In genomic region chr6:114929346-114929745, GRCm38 (mm10) we compare ENCODE assay signal across 8 mouse cellular contexts. TPM values are rescaled to one million over a fixed set of nuclear protein-coding genes. Genes with fewer than 3 reads are reported as not detected.
DNase-seq lines count a peak whose midpoint lies in the region; ATAC-seq and TF ChIP-seq lines count a peak whose summit lies in the region.

No protein-coding gene starts in this region.

- H3K9ac ChIP-seq in forebrain, postnatal 0 days: no peak overlapping the region
- no peak overlapping the region for H3K9ac ChIP-seq in forebrain, embryonic 12.5 days
- H3K9ac ChIP-seq in ES-Bruce4 (ENCODE audit: low read depth, poor library complexity, severe bottlenecking): no peak overlapping the region
- no peak overlapping the region; the same call in 1 of the 2 replicates for H3K9ac ChIP-seq in intestine, embryonic 15.5 days

- H3K36me3 ChIP-seq in forebrain, postnatal 0 days (ENCODE audit: insufficient read depth): no peaks in the 10 kb centered on the region
- H3K36me3 ChIP-seq in forebrain, embryonic 12.5 days (replicated peaks): no peaks in the 10 kb centered on the region
- no peaks in the 10 kb centered on the region for H3K36me3 ChIP-seq in ES-Bruce4 (ENCODE audit: control insufficient read depth, insufficient read depth, low read length, poor library complexity, severe bottlenecking)
- H3K36me3 ChIP-seq in intestine, embryonic 15.5 days: no peaks in the 10 kb centered on the region

- ATAC-seq in forebrain, postnatal 0 days: no peak
- no peak for ATAC-seq in forebrain, embryonic 12.5 days (ENCODE audit: low FRiP score)
- 0 out of 2 replicates have a peak, but pooled peaks have one; percentile 4 for ATAC-seq in intestine, embryonic 15.5 days
- ATAC-seq in megakaryocyte progenitor cell, adult 5-6 weeks (replicated peaks; ENCODE audit: poor library complexity): peak; percentile 47

- peak; percentile 70 for TF ChIP-seq CTCF in forebrain, postnatal 0 days (IDR thresholded peaks at IDR 0.05; ENCODE audit: low read depth)
- peak; percentile 35 for TF ChIP-seq CTCF in ES-Bruce4 (IDR thresholded peaks at IDR 0.05; ENCODE audit: low read depth, low read length)

- H3K4me1 ChIP-seq in forebrain, postnatal 0 days (ENCODE audit: insufficient read depth): peaks cover 22% of the 10 kb centered on the region
- H3K4me1 ChIP-seq in forebrain, embryonic 12.5 days: peaks cover 23% of the 10 kb centered on the region
- no peaks in the 10 kb centered on the region for H3K4me1 ChIP-seq in ES-Bruce4 (ENCODE audit: control insufficient read depth, insufficient read depth, low read length)
- peaks cover 27% of the 10 kb centered on the region for H3K4me1 ChIP-seq in intestine, embryonic 15.5 days (replicated peaks)

- no peaks in the 10 kb centered on the region for H3K27me3 ChIP-seq in forebrain, postnatal 0 days (ENCODE audit: insufficient read depth, low read length)
- peaks cover 7% of the 10 kb centered on the region; the same call in 1 of the 2 replicates for H3K27me3 ChIP-seq in forebrain, embryonic 12.5 days
- H3K27me3 ChIP-seq in ES-Bruce4 (ENCODE audit: control insufficient read depth, insufficient read depth, low read length, poor library complexity, severe bottlenecking): no peaks in the 10 kb centered on the region
- H3K27me3 ChIP-seq in intestine, embryonic 15.5 days (replicated peaks): no peaks in the 10 kb centered on the region

- TF ChIP-seq EP300 in ES-Bruce4 (IDR thresholded peaks at IDR 0.05; ENCODE audit: insufficient read depth, low read depth, low read length): no peak

- no peak overlapping the region for H3K27ac ChIP-seq in forebrain, postnatal 0 days (ENCODE audit: low read depth, low read length)
- H3K27ac ChIP-seq in forebrain, embryonic 12.5 days: no peak overlapping the region
- no peak overlapping the region for H3K27ac ChIP-seq in ES-Bruce4 (ENCODE audit: insufficient read depth, low read length)
- H3K27ac ChIP-seq in intestine, embryonic 15.5 days: peak overlapping the region; percentile 71

- TF ChIP-seq POLR2A in ES-Bruce4 (IDR thresholded peaks at IDR 0.05; ENCODE audit: insufficient read depth, low read length): no peak

- no peak overlapping the region for H3K4me2 ChIP-seq in forebrain, postnatal 0 days (ENCODE audit: low read depth)
- H3K4me2 ChIP-seq in forebrain, embryonic 12.5 days: no peak overlapping the region
- peak overlapping the region; percentile 50 for H3K4me2 ChIP-seq in intestine, embryonic 15.5 days (replicated peaks)

- peaks cover 3% of the 10 kb centered on the region; the same call in 1 of the 2 replicates for H3K9me3 ChIP-seq in forebrain, postnatal 0 days (ENCODE audit: low read length)
- no peaks in the 10 kb centered on the region; the same call in none of the 2 replicates for H3K9me3 ChIP-seq in forebrain, embryonic 12.5 days
- peaks cover 2% of the 10 kb centered on the region; the same call in 1 of the 2 replicates for H3K9me3 ChIP-seq in ES-Bruce4 (replicated peaks; ENCODE audit: control insufficient read depth, insufficient read depth, low read length, poor library complexity, severe bottlenecking)
- H3K9me3 ChIP-seq in intestine, embryonic 15.5 days: no peaks in the 10 kb centered on the region

- H3K4me3 ChIP-seq in forebrain, postnatal 0 days (ENCODE audit: low read depth, low read length): no peak overlapping the region
- no peak overlapping the region for H3K4me3 ChIP-seq in forebrain, embryonic 12.5 days (replicated peaks)
- H3K4me3 ChIP-seq in ES-Bruce4 (ENCODE audit: low read depth, low read length): no peak overlapping the region
- no peak overlapping the region for H3K4me3 ChIP-seq in intestine, embryonic 15.5 days (replicated peaks)

- DNase-seq in forebrain, postnatal 0 days: peak; percentile 63
- peak; percentile 72 for DNase-seq in embryo, embryonic 11 days
- no peak for DNase-seq in urinary bladder, postnatal 10 days (ENCODE audit: low spot score)
- no peak for DNase-seq in urinary bladder, postnatal 25 days (ENCODE audit: low spot score)

RNA-seq across cellular contexts. Expression of gene Vgll4, which starts 40.4 kb away (rescaled TPM):
- 59.2 and 72.0 TPM in 2 replicates for total RNA-seq in forebrain, postnatal 0 days (2014; rRNA removed)
- polyA plus RNA-seq in forebrain, postnatal 0 days (2015; fragmentation: Nextera tagmentation; extraction: Ambion mirVana): 51.8 and 58.0 TPM in 2 replicates
- 91.2 and 96.1 TPM in 2 replicates for polyA plus RNA-seq in forebrain, embryonic 12.5 days (2016; fragmentation: Nextera tagmentation; extraction: Ambion mirVana)
- polyA plus RNA-seq in ES-Bruce4 (2011; ENCODE audit: insufficient read depth, insufficient read length, low read depth, missing spikeins): 37.3 and 39.2 TPM in 2 replicates
- 74.8 and 76.0 TPM in 2 replicates for polyA plus RNA-seq in intestine, embryonic 15.5 days (2015; fragmentation: Nextera tagmentation; extraction: Ambion mirVana)
- 11.8 and 14.0 TPM in 2 replicates for total RNA-seq in megakaryocyte progenitor cell, adult 5-6 weeks (2015)
- 23.1 and 28.5 TPM in 2 replicates for total RNA-seq in megakaryocyte progenitor cell, adult 5-6 weeks (2017)

Comparison
In these comparisons a context has a peak if more than half of its experiments do, and no peak if none do; other contexts are left out.
1. ATAC-seq: peak in intestine, embryonic 15.5 days (single experiment) and megakaryocyte progenitor cell, adult 5-6 weeks (single experiment); none in forebrain, postnatal 0 days (single experiment) and forebrain, embryonic 12.5 days (single experiment).
2. DNase-seq: peak in forebrain, postnatal 0 days (single experiment) and embryo, embryonic 11 days (single experiment); none in urinary bladder, postnatal 10 days (single experiment) and urinary bladder, postnatal 25 days (single experiment).